Mouse (Mus musculus) MEL (cell line): ENCODE measurements around the gene Zfp715. TPM values are rescaled to one million over a fixed set of nuclear protein-coding genes. Genes with fewer than 3 reads are reported as not detected.

Source experiments
- DNase-seq: peaks from one replicate; pipeline ENCODE4 v3.0.0; 2011; ENCODE audit warnings: low read depth, low spot score
- H3K27ac ChIP-seq: 2 replicates; pipeline ENCODE4 v1.5.1; 2012; ENCODE audit warnings: low read depth, mild to moderate bottlenecking, control low read depth, low read length, moderate library complexity; ENCODE audit not compliant: control insufficient read depth
- H3K27me3 ChIP-seq, 2 experiments: fragments of 150-350 bp in 1 of 2; sonication (generic) in 1 of 2; 2 replicates each; pipeline ENCODE4 v1.6.1; 2012; ENCODE audit warnings: low read length in 2 of 2, mild to moderate bottlenecking in 2 of 2, improper control_type of control experiment in 1 of 2, moderate library complexity in 1 of 2; ENCODE audit not compliant: insufficient read depth in 2 of 2, control insufficient read depth in 1 of 2
- H3K36me3 ChIP-seq, 2 experiments: 2 replicates each; pipeline ENCODE4 v1.6.1; 2012 to 2014; ENCODE audit warnings: low read length in 2 of 2, improper control_type of control experiment in 1 of 2, inconsistent platforms in 1 of 2, mild to moderate bottlenecking in 1 of 2; ENCODE audit not compliant: insufficient read depth in 2 of 2, control insufficient read depth in 1 of 2
- H3K4me1 ChIP-seq, 2 experiments: fragments of 150-350 bp in 1 of 2; sonication (generic) in 1 of 2; 2 replicates each; pipeline ENCODE4 v1.6.1; 2012; ENCODE audit warnings: low read length in 2 of 2, improper control_type of control experiment in 1 of 2, mild to moderate bottlenecking in 1 of 2; ENCODE audit not compliant: insufficient read depth in 2 of 2, control insufficient read depth in 1 of 2
- H3K4me3 ChIP-seq, 2 experiments: fragments of 150-350 bp in 1 of 2; sonication (generic) in 1 of 2; 2 replicates each; pipeline ENCODE4 v1.5.1; 2012; ENCODE audit warnings: low read depth in 2 of 2, low read length in 2 of 2, mild to moderate bottlenecking in 2 of 2, moderate library complexity in 2 of 2, control low read depth in 1 of 2, improper control_type of control experiment in 1 of 2; ENCODE audit not compliant: control insufficient read depth in 1 of 2, insufficient read depth in 1 of 2
- H3K79me2 ChIP-seq: 2 replicates; pipeline ENCODE4 v1.6.1; 2012; ENCODE audit warnings: mild to moderate bottlenecking, low read length, moderate library complexity; ENCODE audit not compliant: control insufficient read depth, poor library complexity, insufficient read depth
- H3K9ac ChIP-seq: 2 replicates; pipeline ENCODE4 v1.6.1; 2012; ENCODE audit warnings: low read depth, mild to moderate bottlenecking, control low read depth, low read length, moderate library complexity; ENCODE audit not compliant: control insufficient read depth, poor library complexity, severe bottlenecking
- H3K9me3 ChIP-seq: fragments of 150-350 bp; sonication (generic); replicated peaks from 2 replicates; pipeline ENCODE4 v1.6.1; 2012; ENCODE audit warnings: mild to moderate bottlenecking, low read length, improper control_type of control experiment, moderate library complexity; ENCODE audit not compliant: insufficient read depth
- ELF1 ChIP-seq: IDR thresholded peaks from 2 replicates; pipeline ENCODE4 v1.6.1; 2014; ENCODE audit warnings: low read depth, mild to moderate bottlenecking, inconsistent platforms, low read length, improper control_type of control experiment, moderate library complexity
- EP300 ChIP-seq, 2 experiments: IDR thresholded peaks; 2 replicates each; pipeline ENCODE4 v1.6.1; 2011; ENCODE audit warnings: improper control_type of control experiment in 2 of 2, low read length in 2 of 2, low read depth in 1 of 2, mild to moderate bottlenecking in 1 of 2
- ETS1 ChIP-seq: IDR thresholded peaks from 2 replicates; pipeline ENCODE4 v1.6.1; 2012; ENCODE audit warnings: low read depth, mild to moderate bottlenecking, inconsistent platforms, low read length, improper control_type of control experiment, moderate library complexity
- GATA1 ChIP-seq: IDR thresholded peaks from 2 replicates; pipeline ENCODE4 v1.6.1; 2011; ENCODE audit warnings: low read depth, low read length, improper control_type of control experiment
- HCFC1 ChIP-seq: IDR thresholded peaks from 2 replicates; pipeline ENCODE4 v1.6.1; 2012; ENCODE audit warnings: low read depth, mild to moderate bottlenecking, inconsistent platforms, low read length, improper control_type of control experiment, moderate library complexity
- JUND ChIP-seq: IDR thresholded peaks from 2 replicates; pipeline ENCODE4 v1.6.1; 2011; ENCODE audit warnings: low read depth, mild to moderate bottlenecking, improper control_type of control experiment, low read length
- KAT2A ChIP-seq: conservative IDR thresholded peaks from 2 replicates; pipeline ENCODE4 v1.6.1; 2012; ENCODE audit warnings: low read depth, low read length, improper control_type of control experiment, inconsistent platforms
- MAX ChIP-seq: IDR thresholded peaks from 2 replicates; pipeline ENCODE4 v1.6.1; 2011; ENCODE audit warnings: low read length, improper control_type of control experiment
- MEF2A ChIP-seq: IDR thresholded peaks from 2 replicates; pipeline ENCODE4 v1.6.1; 2014; ENCODE audit warnings: low read depth, mild to moderate bottlenecking, inconsistent platforms, low read length, improper control_type of control experiment; ENCODE audit not compliant: poor library complexity, insufficient replicate concordance, severe bottlenecking; ENCODE audit errors: extremely low read depth
- MXI1 ChIP-seq: IDR thresholded peaks from 2 replicates; pipeline ENCODE4 v1.6.1; 2011; ENCODE audit warnings: mild to moderate bottlenecking, low read depth, low read length, improper control_type of control experiment
- MYB ChIP-seq: IDR thresholded peaks from 2 replicates; pipeline ENCODE4 v1.6.1; 2011; ENCODE audit warnings: mild to moderate bottlenecking, low read depth, low read length, improper control_type of control experiment
- MYC ChIP-seq: IDR thresholded peaks from 2 replicates; pipeline ENCODE4 v1.6.1; 2011; ENCODE audit warnings: low read depth, mild to moderate bottlenecking, low read length, improper control_type of control experiment, moderate library complexity
- NELFE ChIP-seq: IDR thresholded peaks from 2 replicates; pipeline ENCODE4 v1.6.1; 2011; ENCODE audit warnings: low read depth, low read length, improper control_type of control experiment
- NRF1 ChIP-seq: IDR thresholded peaks from 2 replicates; pipeline ENCODE4 v1.6.1; 2014; ENCODE audit warnings: low read depth, mild to moderate bottlenecking, inconsistent platforms, low read length, improper control_type of control experiment, moderate library complexity; ENCODE audit not compliant: poor library complexity, insufficient read depth, severe bottlenecking
- POLR2A ChIP-seq, 2 experiments: IDR thresholded peaks; 2 replicates each; pipeline ENCODE4 v1.6.1; 2011 to 2012; ENCODE audit warnings: low read length in 2 of 2, mild to moderate bottlenecking in 2 of 2, control low read depth in 1 of 2, improper control_type of control experiment in 1 of 2, low read depth in 1 of 2, moderate library complexity in 1 of 2; ENCODE audit not compliant: control insufficient read depth in 1 of 2, insufficient read depth in 1 of 2, poor library complexity in 1 of 2
- POLR2AphosphoS2 ChIP-seq: IDR thresholded peaks from 2 replicates; pipeline ENCODE4 v1.6.1; 2011; ENCODE audit warnings: low read length, improper control_type of control experiment
- POLR2AphosphoS5 ChIP-seq: IDR thresholded peaks from 2 replicates; pipeline ENCODE4 v1.6.1; 2012; ENCODE audit warnings: low read depth, borderline replicate concordance, mild to moderate bottlenecking, inconsistent platforms, low read length, moderate library complexity, mixed read lengths
- RCOR1 ChIP-seq: IDR thresholded peaks from 2 replicates; pipeline ENCODE4 v1.6.1; 2012; ENCODE audit warnings: low read depth, mild to moderate bottlenecking, inconsistent platforms, low read length, improper control_type of control experiment
- SIN3A ChIP-seq: IDR thresholded peaks from 2 replicates; pipeline ENCODE4 v1.6.1; 2012; ENCODE audit warnings: low read length, improper control_type of control experiment, inconsistent platforms
- SMC3 ChIP-seq: IDR thresholded peaks from 2 replicates; pipeline ENCODE4 v1.6.1; 2011; ENCODE audit warnings: low read depth, low read length, improper control_type of control experiment
- TAL1 ChIP-seq: IDR thresholded peaks from 2 replicates; pipeline ENCODE4 v1.6.1; 2012; ENCODE audit warnings: mild to moderate bottlenecking, inconsistent platforms, low read length, moderate library complexity, mixed read lengths
- TBP ChIP-seq: IDR thresholded peaks from 2 replicates; pipeline ENCODE4 v1.8.0; 2011; ENCODE audit warnings: low read depth, low read length, improper control_type of control experiment
- ZMIZ1 ChIP-seq: IDR thresholded peaks from 2 replicates; pipeline ENCODE4 v1.6.1; 2012; ENCODE audit warnings: low read depth, mild to moderate bottlenecking, inconsistent platforms, low read length, improper control_type of control experiment, moderate library complexity
- polyA plus RNA-seq, 2 experiments: library from polyadenylated mRNA; stranded (reverse) in 1 of 2; unstranded in 1 of 2; fragments of >175 nt in 1 of 2; fragments of >200 nt in 1 of 2; gene quantifications; 2 replicates each; pipeline versions ENCODE4 v1.2.1 to v1.2.4; 2012; ENCODE audit warnings: low replicate concordance in 2 of 2, low read depth in 1 of 2; ENCODE audit not compliant: insufficient read length in 2 of 2, insufficient read depth in 1 of 2, missing spikeins in 1 of 2
- total RNA-seq: library from RNA; depleted of rRNA; stranded (reverse); fragments of 300-350 nt; gene quantifications from 2 replicates; pipeline ENCODE4 v1.2.3, GENCODE M21; 2012; rRNA removed

The Zfp715 gene
- total RNA-seq (10.5 and 11.7 TPM in 2 replicates), polyA plus RNA-seq (1 to 10 TPM in 1 of 2 experiments, not detected in 1; 8.3 TPM)

GRCm38 (mm10) chr7:43313013-43313428, at the start of gene Zfp715:
TSS of gene Zfp715 (minus strand) at chr7:43313294.
- peaks cover 0 to 20% of the 10 kb centered on the region in 2 experiments; a peak in 3 of 4 replicates for H3K4me1 ChIP-seq
- peak within 1 kb of the TSS; percentile 74 for H3K27ac ChIP-seq
- peaks cover 20% of the 10 kb centered on the region for H3K79me2 ChIP-seq
- peak within 1 kb of the TSS; percentile 81 for H3K9ac ChIP-seq
- no peaks in the 10 kb centered on the region for H3K27me3 ChIP-seq
- TF ChIP-seq SIN3A (peak; percentile 80), MYC (peak; percentile 81), MYB (no peak), GATA1 (no peak), ETS1 (peak; percentile 16; the same call in 1 of the 2 replicates), NELFE (peak; percentile 74), TBP (peak; percentile 81), JUND (no peak), POLR2AphosphoS2 (no peak), EP300 (IDR thresholded peaks at IDR 0.05; ENCODE audit: low read depth in 1 of 2, low read length in 2 of 2) (0 out of 4 replicates have a peak, but pooled peaks of 1 of the 2 experiments have one; percentile 17), HCFC1 (peak; percentile 92), ELF1 (peak; percentile 82), RCOR1 (no peak), MAX (peak; percentile 64; the same call in 1 of the 2 replicates), POLR2AphosphoS5 (no peak), POLR2A (IDR thresholded peaks at IDR 0.05; ENCODE audit: control insufficient read depth in 1 of 2, insufficient read depth in 1 of 2, low read depth in 1 of 2, low read length in 2 of 2, poor library complexity in 1 of 2) (peak in 1 of 2 experiments; percentile 75; a peak in 2 of 4 replicates), SMC3 (no peak), MXI1 (peak; percentile 85), ZMIZ1 (0 out of 2 replicates have a peak, but pooled peaks have one; percentile 26), TAL1 (no peak), NRF1 (peak; percentile 76), KAT2A (peak; percentile 68; the same call in 1 of the 2 replicates), MEF2A (no peak)
- TF ChIP-seq, all 39 proteins: peak for 14
- peaks cover 6 to 26% of the 10 kb centered on the region in 2 experiments; a peak in 3 of 4 replicates for H3K36me3 ChIP-seq
- H3K9me3 ChIP-seq: no peaks in the 10 kb centered on the region
- H3K4me3 ChIP-seq: peak within 1 kb of the TSS; percentile 73 to 96
- DNase-seq: peak; percentile 97
